Mouse (Mus musculus) heart, postnatal 0 days (tissue): ENCODE results near the gene Flt1.

Experiments
- CTCF ChIP-seq: IDR thresholded peaks from 2 replicates; pipeline ENCODE4 v1.5.1; 2016; ENCODE audit warnings: antibody characterized with exemption, control low read depth, low read depth
- EP300 ChIP-seq: IDR thresholded peaks from 2 replicates; pipeline ENCODE4 v1.6.1; 2016; ENCODE audit warnings: antibody characterized with exemption, low read depth

DNA sequence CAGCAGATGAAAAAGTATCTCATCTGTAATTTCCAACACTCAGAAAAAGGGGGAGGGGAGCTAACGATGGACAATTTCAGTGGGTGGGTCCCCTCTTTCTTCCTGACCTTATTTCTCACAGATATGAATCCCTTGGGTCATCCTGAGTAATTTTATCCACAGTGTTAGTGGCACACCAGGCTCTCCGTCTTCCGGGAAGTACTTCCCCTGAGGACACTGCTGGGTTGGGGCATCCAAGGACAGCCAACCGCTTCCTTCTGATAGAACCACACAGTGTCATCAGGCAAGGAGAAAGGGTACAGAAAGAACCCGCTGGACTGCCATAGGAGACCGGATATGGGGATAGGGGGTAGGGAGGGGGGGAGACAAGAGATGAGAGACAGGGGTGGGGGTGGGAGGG lies 111.2 kb downstream of the Flt1 start:
- TF ChIP-seq CTCF (no peak), EP300 (no peak)
